Mouse (Mus musculus) C2C12 (cell line): ENCODE data around the gene Eapp.

Experiments used
- CTCF ChIP-seq: IDR thresholded peaks from one replicate; pipeline ENCODE4 v1.5.1; 2011; ENCODE audit not compliant: control insufficient read depth, insufficient read depth, insufficient read length
- MAX ChIP-seq: IDR thresholded peaks from one replicate; pipeline ENCODE4 v1.6.1; 2011; ENCODE audit warnings: mild to moderate bottlenecking, control low read depth

DNA sequence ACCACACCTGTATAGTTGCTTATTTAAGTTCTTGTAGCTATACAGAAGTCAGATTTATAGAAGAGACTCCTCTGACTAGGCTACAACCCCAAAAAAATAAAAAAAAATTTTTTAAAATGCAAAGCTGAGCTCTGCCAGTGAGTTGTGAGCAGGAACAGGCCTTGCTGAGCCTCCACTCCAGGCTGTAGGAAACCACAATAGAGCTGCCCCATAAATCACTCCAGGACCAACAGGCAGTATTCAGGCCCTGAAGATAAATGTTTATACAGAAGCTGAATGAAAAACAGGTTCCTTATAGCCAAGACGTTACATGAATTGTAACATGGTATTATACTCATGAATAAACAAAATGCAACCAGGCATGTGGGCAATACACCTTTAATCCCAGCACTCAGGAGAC is 44.5 kb downstream of the Eapp start:
- TF ChIP-seq CTCF (no peak), MAX (no peak)
